8 mouse cellular contexts compared by ENCODE assay signal in genomic region chr11:4865645-4866251, GRCm38 (mm10). TPM values are rescaled to one million over a fixed set of nuclear protein-coding genes. Genes with fewer than 3 reads are reported as not detected.
DNase-seq lines count a peak whose midpoint lies in the region; ATAC-seq and TF ChIP-seq lines count a peak whose summit lies in the region.
"Had no signal": no experiment of that assay in that cellular context is flagged by ENCODE, and none has a peak within 500 bp of the region (broad histone marks: within the 10 kb centered on the region; RNA-seq: fewer than 3 reads in every experiment).

No protein-coding gene starts in this region.

- WGBS in liver, adult 2 months = 39% methylated on average over 10 of the region's 10 CpGs
- WGBS in liver, embryonic 11.5 days = 31% methylated on average over 10 of the region's 10 CpGs

- no peak overlapping the region for H3K9ac ChIP-seq in liver, adult 2 months (ENCODE audit: low read depth, low read length)
- no peak overlapping the region for H3K9ac ChIP-seq in liver, embryonic 11.5 days (ENCODE audit: low read depth, low read length)
- H3K9ac ChIP-seq: heart, embryonic 13.5 days had no signal

- peak; percentile 45 for TF ChIP-seq CTCF in liver, adult 2 months (IDR thresholded peaks at IDR 0.05; ENCODE audit: low read depth, low read length)

- no peak overlapping the region for H3K27ac ChIP-seq in liver, adult 2 months (replicated peaks; ENCODE audit: insufficient read depth, low read depth, low read length)
- no peak overlapping the region for H3K27ac ChIP-seq in liver, embryonic 11.5 days (ENCODE audit: low read depth, low read length)
- H3K27ac ChIP-seq: heart, embryonic 13.5 days had no signal

- intact Hi-C loops in heart, postnatal 14 days (cut with DNase I) = loop anchor here (1.0 to 2.0 kb wide), 2 partner anchors 23 to 429 kb away; no protein-coding TSS in a partner anchor
- intact Hi-C loops in left cerebral cortex, postnatal 36 days (cut with DNase I) = loop anchor here (2.0 kb wide), 1 partner anchor 429 kb away; no protein-coding TSS in a partner anchor

- no peaks in the 10 kb centered on the region for H3K27me3 ChIP-seq in liver, adult 2 months (ENCODE audit: control insufficient read depth, insufficient read depth, low read length)
- H3K27me3 ChIP-seq in liver, embryonic 11.5 days (replicated peaks; ENCODE audit: control insufficient read depth, insufficient read depth, low read length) = no peaks in the 10 kb centered on the region

- no peaks in the 10 kb centered on the region for H3K4me1 ChIP-seq in liver, adult 2 months (ENCODE audit: control insufficient read depth, insufficient read depth, low read length)
- no peaks in the 10 kb centered on the region for H3K4me1 ChIP-seq in liver, embryonic 11.5 days (replicated peaks; ENCODE audit: control insufficient read depth, insufficient read depth, low read length)
- H3K4me1 ChIP-seq: heart, embryonic 13.5 days had no signal

- H3K79me2 ChIP-seq in liver, adult 2 months (ENCODE audit: control insufficient read depth, insufficient read depth, low read length) = no peaks in the 10 kb centered on the region

- peak; percentile 61 for DNase-seq in liver, adult 2 months (ENCODE audit: extremely low read depth, low read depth, low spot score)
- DNase-seq in liver, embryonic 11.5 days (ENCODE audit: low spot score) = no peak
- peak; percentile 90 for DNase-seq in MN1 (ENCODE audit: low spot score)
- DNase-seq in cerebellum, adult 11-12 months = peak; percentile 30
- DNase-seq in heart, postnatal 14 days = peak; percentile 52 to 76
- DNase-seq in left cerebral cortex, postnatal 36 days (ENCODE audit: low spot score in 2 of 2) = peak; percentile 28 to 49
- peak; percentile 57 for DNase-seq in retina, postnatal 7 days (ENCODE audit: low read depth, low spot score)

- H3K4me3 ChIP-seq in liver, adult 2 months (ENCODE audit: insufficient read depth, low read depth, low read length) = no peak overlapping the region
- no peak overlapping the region for H3K4me3 ChIP-seq in liver, embryonic 11.5 days (ENCODE audit: low read depth, low read length)
- H3K4me3 ChIP-seq: heart, embryonic 13.5 days had no signal

- no peak overlapping the region for H3K4me2 ChIP-seq in liver, embryonic 11.5 days
- H3K4me2 ChIP-seq: heart, embryonic 13.5 days had no signal

- no peak for ATAC-seq in liver, embryonic 11.5 days (replicated peaks; ENCODE audit: low FRiP score)

- H3K9me3 ChIP-seq in liver, embryonic 11.5 days (ENCODE audit: control insufficient read depth, low read length) = no peaks in the 10 kb centered on the region
- H3K9me3 ChIP-seq: heart, embryonic 13.5 days had no signal

- TF ChIP-seq POLR2A in liver, adult 2 months (IDR thresholded peaks at IDR 0.05; ENCODE audit: extremely low read depth, insufficient read depth, low read length) = no peak

- H3K36me3 ChIP-seq in liver, adult 2 months (ENCODE audit: control insufficient read depth, insufficient read depth, low read length) = no peaks in the 10 kb centered on the region
- H3K36me3 ChIP-seq in liver, embryonic 11.5 days (ENCODE audit: control insufficient read depth, insufficient read depth, low read length) = no peaks in the 10 kb centered on the region
- H3K36me3 ChIP-seq: heart, embryonic 13.5 days had no signal

RNA-seq across cellular contexts. Expression of gene Nipsnap1, which starts 8.0 kb away (rescaled TPM):
- total RNA-seq in liver, adult 2 months (2014; rRNA removed) = 217 and 226 TPM in 2 replicates
- polyA plus RNA-seq in liver, adult 2 months (2012; rRNA removed) = 294 and 337 TPM in 2 replicates
- polyA plus RNA-seq in liver, embryonic 11.5 days (2014; fragmentation: Nextera tagmentation; extraction: Ambion mirVana) = 89.8 and 92.7 TPM in 2 replicates
- 1 to 10 TPM; 2.1 to 2.2 TPM for total RNA-seq in heart, postnatal 14 days (2021)
- 10 to 100 TPM; 85.0 to 90.8 TPM for total RNA-seq in left cerebral cortex, postnatal 36 days (2021)

RNA-seq across cellular contexts. Expression of gene Nf2, which starts 16.4 kb away (rescaled TPM):
- 10.8 and 11.1 TPM in 2 replicates for total RNA-seq in liver, adult 2 months (2014; rRNA removed)
- polyA plus RNA-seq in liver, adult 2 months (2012; rRNA removed) = 14.6 and 16.4 TPM in 2 replicates
- polyA plus RNA-seq in liver, embryonic 11.5 days (2014; fragmentation: Nextera tagmentation; extraction: Ambion mirVana) = 37.4 and 40.1 TPM in 2 replicates
- 10 to 100 TPM; 82.9 to 84.2 TPM for total RNA-seq in heart, postnatal 14 days (2021)
- 10 to 100 TPM; 73.3 to 75.0 TPM for total RNA-seq in left cerebral cortex, postnatal 36 days (2021)

RNA-seq across cellular contexts. Expression of gene Thoc5, which starts 29.4 kb away (rescaled TPM):
- 8.8 and 10.0 TPM in 2 replicates for total RNA-seq in liver, adult 2 months (2014; rRNA removed)
- polyA plus RNA-seq in liver, adult 2 months (2012; rRNA removed) = 9.6 and 10.4 TPM in 2 replicates
- polyA plus RNA-seq in liver, embryonic 11.5 days (2014; fragmentation: Nextera tagmentation; extraction: Ambion mirVana) = 40.5 and 42.5 TPM in 2 replicates
- total RNA-seq in heart, postnatal 14 days (2021) = 10 to 100 TPM; 16.7 to 17.3 TPM
- 10 to 100 TPM; 35.7 to 45.4 TPM for total RNA-seq in left cerebral cortex, postnatal 36 days (2021)

Comparison
In these comparisons a context has a peak if more than half of its experiments do, and no peak if none do; other contexts are left out.
1. RNA of gene Nipsnap1, which starts 8.0 kb away (total RNA-seq): 217 to 226 TPM in liver, adult 2 months and 85.0 to 90.8 TPM in left cerebral cortex, postnatal 36 days; 2.1 to 2.2 TPM in heart, postnatal 14 days; every median in the first group is over 10 times any median in the second.